Mouse (Mus musculus): ENCODE measurements around the gene Tgfb2.
A peak's percentile ranks its signal among the peaks of the same experiment; 100 is the strongest.

DNA sequence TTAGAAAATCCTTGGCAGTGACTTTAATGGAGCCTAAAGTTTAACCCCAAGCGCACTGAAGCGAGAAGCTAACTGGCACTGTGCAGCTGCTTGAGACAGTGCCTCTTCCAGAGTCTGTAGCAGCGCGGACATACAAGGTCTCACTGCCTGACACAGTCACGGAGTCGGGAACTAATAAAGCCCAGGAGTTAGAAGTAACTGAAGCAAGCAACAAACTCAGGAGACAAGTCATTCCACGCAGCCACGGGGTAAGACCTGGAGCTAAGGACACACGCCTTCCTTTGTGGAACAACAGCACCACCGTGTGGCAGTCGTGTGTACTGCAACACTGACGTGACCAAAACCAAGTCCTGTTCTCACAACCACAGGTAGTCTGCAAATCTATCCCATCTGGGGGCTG, 16.1 kb upstream of the Tgfb2 start:
- TF ChIP-seq CTCF (IDR thresholded peaks at IDR 0.05; ENCODE audit: low read depth): peak; percentile 98
- TF ChIP-seq EP300 (IDR thresholded peaks at IDR 0.05; ENCODE audit: low read depth): no peak
